Mouse (Mus musculus) liver, embryonic 16.5 days (tissue): ENCODE measurements around the gene Adgrl3. TPM values are rescaled to one million over a fixed set of nuclear protein-coding genes. Genes with fewer than 3 reads are reported as not detected.

Source experiments
- ATAC-seq: fragments of 200-750 bp; cut with Nextera tagmentation; 2 replicates; pipeline ENCODE4 v1.8.0; 2017; ENCODE audit warnings: low read depth, mild to moderate bottlenecking, moderate number of reproducible peaks, moderate library complexity
- H3K27ac ChIP-seq: fragments of 300-500 bp; sonication (generic); 2 replicates; pipeline ENCODE4 v1.5.1; 2014; ENCODE audit warnings: mild to moderate bottlenecking, low read length
- H3K27me3 ChIP-seq: fragments of 300-500 bp; sonication (generic); 2 replicates; pipeline ENCODE4 v1.6.1; 2014; ENCODE audit warnings: low read depth, low read length, mixed read lengths; ENCODE audit not compliant: control insufficient read depth, insufficient read depth
- H3K36me3 ChIP-seq: fragments of 300-500 bp; sonication (generic); 2 replicates; pipeline ENCODE4 v1.6.1; 2014; ENCODE audit warnings: mild to moderate bottlenecking; ENCODE audit not compliant: control insufficient read depth, insufficient read depth
- H3K4me1 ChIP-seq: fragments of 300-500 bp; sonication (generic); 2 replicates; pipeline ENCODE4 v1.6.1; 2014; ENCODE audit warnings: low read depth, low read length, mixed read lengths; ENCODE audit not compliant: control insufficient read depth
- H3K4me2 ChIP-seq: fragments of 300-500 bp; sonication (generic); 2 replicates; pipeline ENCODE4 v1.6.1; 2014; ENCODE audit warnings: low read depth, low read length, mixed read lengths
- H3K4me3 ChIP-seq: fragments of 300-500 bp; sonication (generic); 2 replicates; pipeline ENCODE4 v1.5.1; 2014; ENCODE audit warnings: low read depth, mild to moderate bottlenecking, low read length
- H3K9ac ChIP-seq: fragments of 300-500 bp; sonication (generic); 2 replicates; pipeline ENCODE4 v1.6.1; 2014; ENCODE audit warnings: low read depth, low read length
- H3K9me3 ChIP-seq: fragments of 300-500 bp; sonication (generic); replicated peaks from 2 replicates; pipeline ENCODE4 v1.6.1; 2016; ENCODE audit warnings: low read length; ENCODE audit not compliant: control insufficient read depth
- WGBS: fragments of 180-500 bp; shearing (Covaris S2); extraction: QIAGEN DNeasy Blood & Tissue Kit; methylation state at CpG from one replicate; pipeline ENCODE4 v1.1.7; 2014; ENCODE audit not compliant: insufficient replicate concordance; 5-methylcytosine and 5-hydroxymethylcytosine counted together
- polyA plus RNA-seq: library from polyadenylated mRNA; unstranded; fragments of >200 nt; fragmentation: Nextera tagmentation; extraction: Ambion mirVana; gene quantifications from 2 replicates; pipeline ENCODE4 v1.2.1, GENCODE M21; 2015

Gene Adgrl3
- polyA plus RNA-seq, 1 experiment from 2014 or later: 0.89 TPM

DNA sequence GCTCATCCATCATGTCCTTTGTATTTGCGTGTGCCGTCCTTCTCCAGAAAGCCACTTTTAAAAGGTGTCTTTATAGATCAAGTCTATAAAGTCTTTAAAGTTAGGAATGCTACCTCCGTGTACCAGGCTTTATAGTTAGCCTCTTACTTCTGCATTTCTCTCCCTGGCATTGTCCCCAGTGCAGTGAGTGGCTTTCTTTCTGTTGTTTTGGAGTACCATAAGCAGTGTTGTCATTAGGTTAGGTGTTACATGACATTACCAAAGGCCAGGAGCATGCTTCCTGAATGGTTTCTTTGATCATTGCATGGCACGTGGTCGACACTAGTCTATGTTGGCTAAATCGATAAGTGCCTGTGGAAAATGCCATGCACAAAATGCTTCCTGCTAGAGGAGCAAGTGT, 48.2 kb downstream of the Adgrl3 start:
- Histone ChIP-seq H3K4me2 (no peak overlapping the region), H3K9me3 (no peaks in the 10 kb centered on the region), H3K4me3 (no peak overlapping the region), H3K9ac (no peak overlapping the region), H3K27me3 (no peaks in the 10 kb centered on the region), H3K36me3 (no peaks in the 10 kb centered on the region), H3K4me1 (no peaks in the 10 kb centered on the region), H3K27ac (no peak overlapping the region)
- ATAC-seq: no peak
- 51% methylated on average over 6 of the region's 6 CpGs for WGBS

DNA sequence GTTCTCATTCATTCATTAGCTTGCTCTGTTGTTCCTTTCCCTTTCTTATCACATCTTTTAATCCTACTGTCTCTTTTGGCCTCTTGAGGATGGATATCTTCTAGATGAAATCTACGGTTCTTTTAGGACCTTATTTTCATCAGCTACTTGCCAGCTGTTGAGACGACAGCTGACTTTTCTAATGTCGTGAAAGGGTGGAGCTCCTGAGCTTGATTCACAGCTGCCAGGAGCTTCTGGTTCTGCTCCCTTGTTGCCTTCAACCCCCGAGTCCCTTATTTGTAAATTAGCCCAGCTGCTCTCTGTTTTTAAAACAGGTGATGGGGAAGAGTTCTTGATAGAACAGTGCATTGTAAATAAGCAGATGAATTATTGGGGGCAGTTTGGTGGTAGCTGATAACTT, 48.9 kb downstream of the Adgrl3 start:
- no peak overlapping the region for H3K9ac ChIP-seq
- WGBS: 41% methylated on average over 4 of the region's 4 CpGs
- no peak overlapping the region for H3K27ac ChIP-seq
- ATAC-seq: no peak
- no peak overlapping the region for H3K4me2 ChIP-seq
- H3K4me3 ChIP-seq: no peak overlapping the region
- no peaks in the 10 kb centered on the region for H3K36me3 ChIP-seq
- no peaks in the 10 kb centered on the region for H3K9me3 ChIP-seq
- H3K4me1 ChIP-seq: no peaks in the 10 kb centered on the region
- no peaks in the 10 kb centered on the region for H3K27me3 ChIP-seq

- no peaks in the 10 kb centered on the region for H3K27me3 ChIP-seq
- WGBS: 46% methylated on average over 5 of the region's 5 CpGs
- no peak overlapping the region for H3K4me2 ChIP-seq
- no peaks in the 10 kb centered on the region for H3K9me3 ChIP-seq
- H3K36me3 ChIP-seq: no peaks in the 10 kb centered on the region
- no peak overlapping the region for H3K9ac ChIP-seq
- no peak overlapping the region for H3K4me3 ChIP-seq
- ATAC-seq: no peak
- no peak overlapping the region for H3K27ac ChIP-seq
- no peaks in the 10 kb centered on the region for H3K4me1 ChIP-seq
Observed at GRCm38 (mm10) chr5:81072888-81073287, 53.0 kb downstream of the Adgrl3 start.

- Histone ChIP-seq H3K4me1 (no peaks in the 10 kb centered on the region), H3K27me3 (no peaks in the 10 kb centered on the region), H3K9me3 (no peaks in the 10 kb centered on the region), H3K27ac (no peak overlapping the region), H3K36me3 (no peaks in the 10 kb centered on the region), H3K4me3 (no peak overlapping the region), H3K4me2 (no peak overlapping the region), H3K9ac (no peak overlapping the region)
- no peak for ATAC-seq
- whole genome bisulfite sequencing: 67% methylated on average over 1 of the region's 1 CpGs
Observed at GRCm38 (mm10) chr5:81073875-81074274, 53.9 kb downstream of the Adgrl3 start.

DNA sequence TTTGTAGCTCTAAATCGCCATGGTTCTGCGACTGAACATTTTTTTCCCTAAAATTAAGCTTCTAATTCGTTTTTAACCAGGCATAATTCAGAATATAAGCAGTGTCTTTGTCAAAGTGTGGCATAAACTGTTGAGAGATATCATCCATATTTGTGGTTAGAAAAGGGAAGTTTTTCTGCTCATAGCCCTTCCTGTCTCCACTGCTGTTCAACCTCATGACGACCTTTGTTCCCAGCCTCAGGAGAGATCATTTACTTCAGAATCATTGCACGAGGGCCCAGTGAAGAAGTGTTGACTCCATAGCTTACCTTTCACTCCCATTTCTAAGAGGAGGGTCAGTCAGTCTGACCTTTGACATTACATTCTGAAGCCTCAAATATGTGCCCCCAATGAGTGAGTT, 56.4 kb downstream of the Adgrl3 start:
- H3K4me1 ChIP-seq: no peaks in the 10 kb centered on the region
- no peak overlapping the region for H3K9ac ChIP-seq
- H3K4me2 ChIP-seq: no peak overlapping the region
- WGBS: 39% methylated on average over 5 of the region's 5 CpGs
- H3K27ac ChIP-seq: no peak overlapping the region
- no peaks in the 10 kb centered on the region for H3K9me3 ChIP-seq
- ATAC-seq: no peak
- no peak overlapping the region for H3K4me3 ChIP-seq
- no peaks in the 10 kb centered on the region for H3K27me3 ChIP-seq
- no peaks in the 10 kb centered on the region for H3K36me3 ChIP-seq

DNA sequence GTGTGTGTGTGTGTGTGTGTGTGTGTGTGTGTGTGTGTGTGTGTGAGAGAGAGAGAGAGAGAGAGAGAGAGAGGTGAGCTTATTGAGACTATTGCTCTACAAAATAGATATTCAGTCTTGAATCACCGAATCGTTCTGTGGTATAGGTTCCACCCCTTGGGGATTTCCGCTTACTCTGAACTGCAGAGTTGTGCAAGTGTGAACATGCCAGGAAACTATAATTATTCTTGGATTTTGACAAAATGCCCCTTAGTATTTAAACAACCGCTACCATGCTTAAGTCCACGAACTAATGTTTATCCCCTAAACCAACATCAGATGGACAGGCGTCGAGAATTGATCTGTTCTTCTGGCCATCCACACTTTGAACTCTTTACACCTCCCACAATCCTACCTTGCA, 57.1 kb downstream of the Adgrl3 start:
- Histone ChIP-seq H3K27me3 (no peaks in the 10 kb centered on the region), H3K4me1 (no peaks in the 10 kb centered on the region), H3K4me3 (no peak overlapping the region), H3K9me3 (no peaks in the 10 kb centered on the region), H3K27ac (no peak overlapping the region), H3K4me2 (no peak overlapping the region), H3K9ac (no peak overlapping the region), H3K36me3 (no peaks in the 10 kb centered on the region)
- 60% methylated on average over 7 of the region's 7 CpGs for WGBS
- no peak for ATAC-seq

- Histone ChIP-seq H3K4me3 (no peak overlapping the region), H3K4me1 (no peaks in the 10 kb centered on the region), H3K4me2 (no peak overlapping the region), H3K9me3 (no peaks in the 10 kb centered on the region), H3K36me3 (no peaks in the 10 kb centered on the region), H3K27me3 (no peaks in the 10 kb centered on the region), H3K27ac (no peak overlapping the region), H3K9ac (no peak overlapping the region)
- ATAC-seq: no peak
- 59% methylated on average over 1 of the region's 1 CpGs for WGBS
Observed at GRCm38 (mm10) chr5:81077990-81078389, 58.1 kb downstream of the Adgrl3 start.

DNA sequence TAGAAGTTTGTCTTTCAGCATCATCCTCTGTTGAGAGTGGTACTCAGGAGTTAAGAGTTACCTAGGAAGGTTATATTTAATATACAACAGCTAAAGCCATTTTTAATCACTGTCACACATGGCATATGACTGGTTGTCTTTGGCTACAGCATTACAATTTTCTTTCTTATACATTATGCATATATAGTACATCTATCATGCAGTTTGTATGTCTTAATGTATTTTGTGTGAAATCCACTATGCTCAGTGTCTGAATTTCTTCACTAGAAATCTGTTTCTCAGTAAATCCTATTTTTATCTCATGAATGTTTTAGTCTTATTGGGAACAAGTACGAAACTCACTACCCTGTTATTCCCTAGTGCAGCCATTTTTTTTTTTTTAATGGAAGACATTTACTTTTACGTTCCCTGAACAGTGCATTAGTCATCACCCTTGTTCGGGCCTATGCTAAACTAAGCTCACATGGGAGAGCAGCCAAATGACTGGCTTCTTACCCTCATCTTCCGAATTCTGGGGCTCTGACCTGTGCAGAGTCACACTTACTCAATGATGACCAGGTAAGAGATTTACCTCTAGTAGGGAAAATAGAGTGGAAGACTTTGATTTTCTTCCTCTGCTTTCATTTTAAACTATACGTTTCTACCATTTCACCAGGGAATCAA, 63.9 kb downstream of the Adgrl3 start:
- H3K4me2 ChIP-seq: no peak overlapping the region
- H3K27ac ChIP-seq: no peak overlapping the region
- H3K27me3 ChIP-seq: no peaks in the 10 kb centered on the region
- H3K9me3 ChIP-seq: no peaks in the 10 kb centered on the region
- no peaks in the 10 kb centered on the region for H3K36me3 ChIP-seq
- WGBS: 62% methylated on average over 5 of the region's 5 CpGs
- no peak overlapping the region for H3K9ac ChIP-seq
- H3K4me1 ChIP-seq: no peaks in the 10 kb centered on the region
- no peak overlapping the region for H3K4me3 ChIP-seq
- ATAC-seq: no peak

DNA sequence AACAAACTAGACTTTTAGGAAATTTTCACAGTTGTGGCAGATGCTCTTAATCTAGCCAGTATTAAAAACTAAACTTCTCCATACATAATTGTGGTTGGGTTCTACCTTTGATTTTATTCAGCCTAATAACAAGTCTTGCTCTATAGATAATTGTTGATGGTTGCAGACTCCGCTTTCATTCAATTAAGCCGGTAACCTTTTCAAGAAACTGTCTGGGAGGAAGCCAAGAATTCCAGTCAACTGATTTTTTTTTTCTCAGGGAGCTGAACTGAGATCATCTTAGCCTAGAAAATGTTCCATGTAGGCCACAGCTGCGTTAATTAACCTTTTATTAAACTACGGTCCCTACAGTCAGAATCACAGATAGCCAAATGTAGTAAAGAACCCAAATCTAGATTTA, 65.2 kb downstream of the Adgrl3 start:
- H3K4me2 ChIP-seq: no peak overlapping the region
- no peaks in the 10 kb centered on the region for H3K4me1 ChIP-seq
- no peak overlapping the region for H3K4me3 ChIP-seq
- H3K36me3 ChIP-seq: no peaks in the 10 kb centered on the region
- ATAC-seq: no peak
- no peak overlapping the region for H3K9ac ChIP-seq
- H3K9me3 ChIP-seq: no peaks in the 10 kb centered on the region
- H3K27ac ChIP-seq: no peak overlapping the region
- no peaks in the 10 kb centered on the region for H3K27me3 ChIP-seq
- WGBS: 59% methylated on average over 4 of the region's 4 CpGs
